Mouse (Mus musculus) limb, embryonic 11.5 days (tissue): Measurements from ENCODE around the gene Vip. TPM values are rescaled to one million over a fixed set of nuclear protein-coding genes. Genes with fewer than 3 reads are reported as not detected.

Experiments
- ATAC-seq: fragments of 200-750 bp; cut with Nextera tagmentation; 2 replicates; pipeline ENCODE4 v1.8.0; 2017; ENCODE audit warnings: low read depth; ENCODE audit not compliant: insufficient number of reproducible peaks, low FRiP score, low TSS enrichment
- DNase-seq: peaks from one replicate; pipeline ENCODE4 v3.0.0-alpha.2; 2015; ENCODE audit warnings: low spot score
- H3K27ac ChIP-seq: fragments of 300-500 bp; sonication (generic); replicated peaks from 2 replicates; pipeline ENCODE4 v1.5.1; 2014; ENCODE audit warnings: low read depth, mild to moderate bottlenecking, low read length
- H3K27me3 ChIP-seq: fragments of 300-500 bp; sonication (generic); 2 replicates; pipeline ENCODE4 v1.6.1; 2014; ENCODE audit warnings: mild to moderate bottlenecking, low read length, mixed read lengths; ENCODE audit not compliant: control insufficient read depth, insufficient read depth
- H3K36me3 ChIP-seq: fragments of 300-500 bp; sonication (generic); 2 replicates; pipeline ENCODE4 v1.6.1; 2014; ENCODE audit warnings: mild to moderate bottlenecking, low read length, moderate library complexity, mixed read lengths; ENCODE audit not compliant: control insufficient read depth, insufficient read depth
- H3K4me1 ChIP-seq: fragments of 300-500 bp; sonication (generic); 2 replicates; pipeline ENCODE4 v1.6.1; 2014; ENCODE audit warnings: low read length, mixed read lengths; ENCODE audit not compliant: control insufficient read depth, insufficient read depth
- H3K4me2 ChIP-seq: fragments of 300-500 bp; sonication (generic); 2 replicates; pipeline ENCODE4 v1.6.1; 2014; ENCODE audit warnings: low read depth, mild to moderate bottlenecking, moderate library complexity; ENCODE audit not compliant: severe bottlenecking
- H3K4me3 ChIP-seq: fragments of 300-500 bp; sonication (generic); 2 replicates; pipeline ENCODE4 v1.5.1; 2014; ENCODE audit warnings: low read depth, low read length
- H3K9ac ChIP-seq: fragments of 300-500 bp; sonication (generic); 2 replicates; pipeline ENCODE4 v1.6.1; 2014; ENCODE audit warnings: mild to moderate bottlenecking, low read length
- H3K9me3 ChIP-seq: fragments of 300-500 bp; sonication (generic); 2 replicates; pipeline ENCODE4 v1.6.1; 2016; ENCODE audit warnings: low read length; ENCODE audit not compliant: control insufficient read depth
- WGBS: fragments of 180-500 bp; shearing (Covaris S2); extraction: QIAGEN DNeasy Blood & Tissue Kit; methylation state at CpG from one replicate; pipeline ENCODE4 v1.1.7; 2014; 5-methylcytosine and 5-hydroxymethylcytosine counted together
- polyA plus RNA-seq: library from polyadenylated mRNA; unstranded; fragments of >200 nt; fragmentation: Nextera tagmentation; extraction: Ambion mirVana; gene quantifications from 2 replicates; pipeline ENCODE4 v1.2.1, GENCODE M21; 2014

Gene Vip
- polyA plus RNA-seq, 1 experiment from 2014 or later = not detected

- Histone ChIP-seq H3K4me3 (no peak overlapping the region), H3K4me2 (no peak overlapping the region), H3K27ac (no peak overlapping the region), H3K36me3 (no peaks in the 10 kb centered on the region), H3K27me3 (no peaks in the 10 kb centered on the region), H3K9me3 (no peaks in the 10 kb centered on the region), H3K9ac (no peak overlapping the region), H3K4me1 (no peaks in the 10 kb centered on the region)
- 88% methylated on average over 1 of the region's 1 CpGs for WGBS
- DNase-seq (no peak), ATAC-seq (no peak)
Observed at GRCm38 (mm10) chr10:5694351-5694750, 55.3 kb downstream of the Vip start.

Other genes starting within 250 kb of the Vip start
- gene Syne1, start 87.7 kb upstream of the Vip start, polyA plus RNA-seq = 2.8 and 3.4 TPM in 2 replicates
- 3.1 and 4.1 TPM in 2 replicates for gene Myct1, start 45.4 kb upstream of the Vip start, polyA plus RNA-seq
- gene Fbxo5, start 166.4 kb downstream of the Vip start, polyA plus RNA-seq = 100 and 107 TPM in 2 replicates
- gene Mtrf1l, start 184.7 kb downstream of the Vip start, polyA plus RNA-seq = 13.3 and 16.4 TPM in 2 replicates